Mouse (Mus musculus): ENCODE measurements at regions not wholly inside any gene's neighbourhood (a gene's known extent, or its start where the extent isn't known, plus 50 kb on each side); places are given as distances from the start of the nearest gene placed in this dataset.
A peak's percentile ranks its signal among the peaks of the same experiment; 100 is the strongest.

DNA sequence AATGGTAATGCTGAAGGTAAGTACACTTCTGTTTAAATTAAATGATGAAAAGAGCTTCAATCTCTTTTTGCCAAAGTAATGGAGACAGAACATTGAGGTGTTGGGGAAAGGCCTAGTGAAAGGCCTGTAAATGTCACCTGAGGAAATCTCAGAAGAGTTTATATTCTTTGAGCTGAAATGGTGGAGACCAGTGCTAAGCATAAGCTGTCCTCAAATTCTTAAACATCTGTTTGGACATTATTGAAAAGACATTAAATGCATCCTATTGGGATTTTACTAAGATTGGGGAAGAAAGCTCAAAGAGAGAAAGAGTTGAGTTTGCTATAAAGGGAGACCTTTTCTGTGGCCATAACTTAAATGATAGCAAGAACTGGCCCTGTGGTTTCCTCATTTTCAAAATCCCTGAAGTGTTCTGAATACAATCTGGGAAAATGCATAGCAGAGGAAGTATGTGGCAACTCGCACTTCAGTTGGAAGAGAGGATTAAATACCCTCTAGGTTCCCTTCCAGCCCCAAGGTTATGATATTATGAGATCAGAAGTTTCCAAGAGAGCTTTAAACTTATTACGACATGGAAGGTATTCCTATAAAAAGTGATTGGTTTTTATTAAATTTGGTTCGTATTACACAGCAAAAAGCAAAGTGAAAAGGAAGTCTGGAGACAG, 492.3 kb downstream of the 1190002N15Rik start:
- intact Hi-C loops (cut with DNase I): no loop called here
- DNase-seq (ENCODE audit: low spot score in 2 of 2): no peak

DNA sequence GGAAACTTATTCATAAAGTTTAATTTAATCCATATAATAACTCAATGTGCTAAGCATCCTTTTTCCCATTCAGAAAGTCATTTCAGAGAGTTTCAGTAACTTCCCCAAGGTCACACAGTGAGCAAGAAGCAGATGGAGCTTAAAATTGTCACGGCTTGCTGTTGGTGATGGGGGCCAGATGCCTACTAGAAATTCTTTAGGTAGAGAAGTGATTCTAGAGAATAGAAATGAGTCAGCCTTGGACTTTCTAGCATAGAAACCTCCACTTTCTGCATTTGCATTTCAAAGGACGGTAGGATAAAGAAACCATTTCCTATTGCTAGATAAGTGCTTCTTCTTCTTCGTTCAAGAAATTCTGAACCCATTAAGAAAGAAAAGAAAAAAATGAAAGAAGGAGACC, 514.1 kb downstream of the 1190002N15Rik start:
- DNase-seq (ENCODE audit: low spot score in 2 of 2): no peak
- intact Hi-C loops (cut with DNase I): no loop called here

DNA sequence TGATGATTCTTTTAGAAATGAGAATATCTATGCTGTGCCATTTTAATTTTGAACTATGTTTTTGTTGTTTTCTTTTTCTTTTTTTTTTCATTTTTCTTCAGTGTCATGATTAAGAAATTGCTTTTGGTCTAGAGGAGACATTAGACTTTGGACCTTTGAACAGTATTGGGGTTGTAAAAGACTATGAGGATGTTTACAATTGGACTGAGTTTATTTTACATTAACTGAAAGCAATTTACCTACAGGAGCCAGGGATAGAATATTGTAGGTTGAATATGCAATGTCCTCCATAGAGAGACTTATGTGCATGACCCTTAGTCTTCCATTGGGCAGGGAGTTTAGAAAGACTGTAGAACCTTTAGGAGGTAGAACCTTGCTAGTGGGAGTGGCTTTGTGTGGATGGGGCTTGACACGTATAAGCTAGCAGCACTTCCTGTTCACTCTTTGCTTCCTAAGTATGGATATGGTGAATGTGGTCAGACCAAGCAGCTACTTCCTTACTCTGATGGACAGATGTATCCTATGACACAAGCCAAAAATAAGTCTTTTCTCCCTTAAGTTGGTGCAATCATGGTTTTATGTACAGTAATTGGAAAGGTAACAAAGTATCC, 516.5 kb downstream of the 1190002N15Rik start:
- DNase-seq (ENCODE audit: low spot score in 2 of 2): no peak
- intact Hi-C loops (cut with DNase I): no loop called here

DNA sequence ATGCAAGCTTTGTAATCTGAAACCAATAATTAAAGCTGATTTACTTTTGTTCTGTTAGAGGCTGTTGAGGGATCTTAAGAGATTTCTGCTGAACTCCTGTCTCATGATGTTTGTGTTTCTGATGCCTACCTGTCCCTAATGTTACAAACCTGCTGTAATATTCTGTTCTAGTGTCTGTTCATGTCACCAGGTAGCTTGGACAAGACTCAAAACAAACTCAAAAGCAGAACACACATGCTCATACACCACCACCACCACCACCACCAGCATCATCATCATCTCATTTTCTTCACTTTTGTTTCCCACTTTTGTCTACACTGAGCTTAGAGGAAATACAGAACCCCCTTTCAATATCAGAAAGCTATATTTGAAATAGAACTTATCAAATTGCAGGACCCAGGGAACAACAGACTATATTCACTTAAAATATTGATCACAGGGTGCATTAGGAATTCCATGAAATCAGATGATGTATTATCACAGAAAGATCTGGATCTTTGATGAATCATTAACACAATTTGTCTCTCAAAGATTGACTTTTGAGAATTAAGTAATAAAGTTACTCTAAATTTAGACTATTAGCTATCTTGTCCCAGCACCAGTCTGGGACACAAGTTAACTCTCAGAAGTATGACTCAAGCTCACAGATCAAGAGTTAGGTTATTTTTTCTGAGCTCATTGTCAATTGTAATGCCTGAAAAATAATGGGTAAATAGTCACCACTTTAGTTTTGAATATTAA, 521.0 kb downstream of the 1190002N15Rik start:
- intact Hi-C loops (cut with DNase I): no loop called here
- no peak for DNase-seq (ENCODE audit: low spot score in 2 of 2)

DNA sequence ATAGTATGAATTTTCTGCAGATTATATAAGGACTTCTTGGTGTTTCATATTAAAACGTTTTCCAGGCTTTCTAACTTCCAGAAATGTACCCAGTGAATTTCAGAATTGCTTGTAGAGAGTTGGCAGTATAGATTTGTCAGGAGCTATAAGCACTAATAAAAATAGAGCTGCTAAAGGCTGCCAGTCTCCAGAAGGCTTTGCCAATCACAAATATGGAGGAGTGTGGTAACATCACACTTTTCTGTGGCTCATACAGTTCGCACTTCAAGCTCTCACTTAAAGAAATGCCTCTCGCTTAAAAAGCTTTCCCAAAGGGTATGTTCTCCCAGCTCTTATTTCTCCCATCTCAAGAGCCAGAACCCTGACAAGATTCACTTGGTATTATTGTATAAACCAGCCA, 545.7 kb downstream of the 1190002N15Rik start:
- intact Hi-C loops (cut with DNase I): loop anchor here (5.0 to 10.0 kb wide), 2 partner anchors 310 to 543 kb away; partner anchors contain the start of gene 1190002N15Rik
- DNase-seq (ENCODE audit: low spot score in 2 of 2): peak; percentile 27 to 56

DNA sequence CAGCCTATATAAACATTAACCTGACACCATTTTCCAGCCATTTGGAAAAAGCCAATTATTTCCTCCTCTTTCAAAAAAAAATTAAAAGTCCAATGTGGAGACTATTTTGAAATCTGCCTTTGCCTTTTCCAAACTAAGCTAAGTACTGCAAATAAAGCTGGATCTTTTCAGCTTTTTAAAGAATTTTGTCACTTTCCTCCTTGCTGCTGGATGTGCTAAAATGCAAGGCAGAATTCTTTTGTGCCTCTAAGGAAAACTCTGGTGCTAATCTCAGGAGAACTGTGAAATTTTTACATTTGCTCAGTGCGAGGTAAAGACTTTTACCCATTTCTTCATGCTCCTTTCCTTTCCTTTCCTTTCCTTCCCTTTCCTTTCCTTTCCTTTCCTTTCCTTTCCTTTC, 546.7 kb downstream of the 1190002N15Rik start:
- no peak for DNase-seq (ENCODE audit: low spot score in 2 of 2)
- intact Hi-C loops (cut with DNase I): loop anchor here (5.0 to 10.0 kb wide), 2 partner anchors 311 to 544 kb away; partner anchors contain the start of gene 1190002N15Rik

DNA sequence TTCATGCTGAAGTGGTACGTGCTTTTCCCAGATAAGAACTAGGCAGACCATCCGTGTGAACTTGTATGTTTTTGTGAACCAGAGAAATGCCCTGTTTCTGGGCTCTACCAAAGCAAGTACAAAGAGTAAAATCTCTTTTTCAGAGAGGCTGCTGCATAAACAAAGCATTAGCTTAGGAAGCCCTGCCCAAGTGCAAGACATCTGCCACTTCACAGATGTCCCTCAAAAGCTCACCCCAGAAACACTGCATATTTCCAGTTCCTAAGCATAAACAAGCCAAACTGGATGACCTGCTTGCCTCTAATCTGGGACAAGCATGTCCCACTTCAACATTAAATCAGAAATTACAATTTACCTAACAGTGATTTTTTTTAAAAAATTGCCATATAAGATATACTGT, 556.7 kb downstream of the 1190002N15Rik start:
- intact Hi-C loops (cut with DNase I): no loop called here
- DNase-seq (ENCODE audit: low spot score in 2 of 2): no peak

DNA sequence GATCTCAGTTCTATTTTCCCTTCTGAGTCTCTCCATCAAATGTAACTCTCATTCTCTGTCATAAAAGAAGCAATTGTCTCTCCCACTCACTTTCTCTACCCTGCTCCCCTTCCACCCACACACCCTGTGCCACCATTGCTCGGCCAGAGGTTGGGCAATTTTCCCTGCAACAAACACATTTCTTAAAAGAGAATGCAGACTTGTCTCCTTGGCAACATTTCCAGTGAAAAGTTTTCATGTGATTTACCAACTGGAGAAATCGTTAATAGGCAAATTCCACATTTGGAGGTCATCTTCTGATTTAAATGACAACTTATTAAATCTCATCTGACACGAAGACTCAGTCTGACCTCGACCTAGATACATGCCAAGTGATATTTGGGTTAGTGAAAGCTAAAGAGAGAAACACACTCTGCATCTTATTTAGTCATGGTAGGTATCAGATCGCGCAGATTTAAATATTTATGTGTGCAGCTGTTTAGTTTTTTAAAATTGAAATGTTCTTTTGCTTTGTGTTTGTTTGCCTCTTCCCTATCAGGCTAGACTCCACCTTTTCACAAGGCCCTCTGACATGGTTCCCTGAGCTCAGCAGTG, 568.1 kb downstream of the 1190002N15Rik start:
- intact Hi-C loops (cut with DNase I): no loop called here
- DNase-seq (ENCODE audit: low spot score in 2 of 2): no peak

DNA sequence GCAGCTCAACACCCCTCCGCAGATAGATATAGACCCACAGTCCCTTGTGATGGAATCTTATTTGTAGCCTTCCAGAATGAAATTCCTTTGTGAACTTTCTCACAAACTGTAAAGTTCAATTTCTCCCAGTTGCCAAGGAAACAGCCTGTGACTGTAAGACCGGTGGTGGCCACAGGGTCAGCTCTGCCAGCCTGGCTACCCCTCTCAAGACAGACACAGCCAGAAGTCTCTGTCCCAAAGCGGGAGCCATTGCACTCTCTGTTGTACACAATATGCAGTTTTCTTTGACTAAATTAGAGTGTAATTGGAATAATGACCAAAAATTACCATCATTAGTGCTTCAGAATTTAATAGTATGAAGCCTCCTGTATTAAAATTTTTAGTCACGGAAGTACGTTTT, 568.8 kb downstream of the 1190002N15Rik start:
- DNase-seq (ENCODE audit: low spot score in 2 of 2): no peak
- intact Hi-C loops (cut with DNase I): no loop called here

DNA sequence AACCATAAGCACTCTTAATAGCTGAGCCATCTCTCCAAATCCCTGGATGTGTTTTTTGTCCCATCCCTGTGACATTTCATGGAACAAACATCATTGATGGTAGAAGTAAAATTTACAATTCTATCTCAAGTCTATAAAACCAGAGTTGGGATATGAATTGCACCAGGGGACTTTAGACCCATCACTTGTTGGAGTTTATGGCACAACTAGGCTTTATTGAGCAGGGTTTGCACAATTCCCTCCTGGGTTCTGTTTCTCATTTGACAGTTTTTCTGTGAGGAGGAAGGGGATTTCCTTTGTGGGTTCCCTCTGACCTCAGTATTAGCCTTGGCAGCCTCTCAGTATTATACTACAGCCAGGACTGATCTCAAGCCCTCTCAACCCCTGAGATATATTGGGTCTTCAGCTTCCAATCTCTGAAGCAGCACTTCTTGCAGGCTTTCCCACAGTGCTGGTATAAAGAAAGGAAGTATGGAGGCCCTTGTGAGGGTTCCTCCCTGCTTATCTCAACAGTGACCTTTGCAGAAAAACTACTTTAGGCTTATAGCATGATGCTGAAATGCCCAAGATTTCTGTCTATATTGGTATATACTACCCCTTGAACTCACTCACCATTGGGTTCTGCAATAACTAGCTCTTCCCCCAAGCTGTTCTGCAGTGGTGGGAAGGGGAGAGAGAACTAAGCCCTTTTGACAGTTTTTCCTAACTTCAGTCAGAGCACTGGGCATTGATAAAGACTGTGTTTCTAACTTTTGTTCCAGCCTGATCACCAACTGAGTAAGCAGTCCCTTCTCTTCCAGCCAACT, 582.4 kb downstream of the 1190002N15Rik start:
- intact Hi-C loops (cut with DNase I): no loop called here
- DNase-seq (ENCODE audit: low spot score in 2 of 2): no peak

DNA sequence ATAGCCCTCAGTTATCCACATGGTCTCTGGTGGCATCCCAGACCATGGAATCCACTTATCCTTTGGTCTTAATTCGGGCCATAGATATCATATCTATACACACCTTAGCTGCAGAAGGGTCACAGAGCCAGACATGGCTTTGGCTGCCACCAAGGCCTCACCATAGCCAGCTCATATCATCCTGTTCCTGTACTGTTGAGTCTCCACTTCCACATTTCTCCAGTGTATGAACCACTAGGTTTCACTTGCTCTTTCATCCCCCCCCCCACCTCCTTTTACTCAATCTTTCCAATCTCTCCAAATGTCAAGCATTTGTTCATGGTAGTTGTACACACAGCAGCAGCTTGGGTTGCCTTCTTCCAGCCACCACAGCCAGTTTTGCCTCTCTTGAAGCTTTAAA, 589.2 kb downstream of the 1190002N15Rik start:
- DNase-seq (ENCODE audit: low spot score in 2 of 2): no peak
- intact Hi-C loops (cut with DNase I): no loop called here

DNA sequence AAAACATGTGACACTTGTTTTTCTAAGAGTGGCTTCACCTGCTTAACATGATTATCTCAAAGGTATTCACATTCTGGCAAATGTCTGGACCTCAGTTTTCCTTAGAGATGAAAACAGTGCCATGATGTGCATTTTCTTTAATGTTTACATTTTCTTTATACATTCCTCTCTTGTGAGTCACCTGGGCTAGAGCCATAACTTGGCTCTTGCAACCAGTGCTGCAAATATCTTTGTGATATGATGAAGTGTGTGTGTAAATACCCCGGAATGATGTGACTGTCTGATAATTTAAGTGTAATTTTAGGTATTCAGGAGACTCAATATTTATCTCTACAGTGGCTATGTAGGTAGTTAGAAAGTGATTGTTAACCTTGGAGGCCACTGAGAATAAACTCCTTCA, 590.8 kb downstream of the 1190002N15Rik start:
- DNase-seq (ENCODE audit: low spot score in 2 of 2): no peak
- intact Hi-C loops (cut with DNase I): no loop called here

DNA sequence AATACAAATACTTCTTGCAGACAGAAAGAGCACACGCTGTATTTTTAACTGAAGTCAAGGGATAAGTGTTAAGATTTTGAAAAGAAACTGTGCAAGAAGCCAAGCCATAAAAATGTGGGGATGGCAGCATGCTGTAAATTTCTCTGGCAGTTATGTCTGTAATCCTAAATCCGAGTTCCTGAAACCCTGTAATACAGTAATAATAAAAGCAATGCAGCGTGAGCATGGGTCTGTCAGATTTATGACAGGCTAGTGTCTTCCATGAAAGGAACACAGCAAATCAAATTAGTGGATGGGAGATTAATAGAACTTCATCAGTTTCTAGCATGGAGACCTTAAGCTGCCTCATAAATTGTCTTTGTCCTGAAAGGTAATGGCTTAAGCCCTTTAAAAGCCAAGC, 597.7 kb downstream of the 1190002N15Rik start:
- intact Hi-C loops (cut with DNase I): no loop called here
- peak in 1 of 2 experiments; percentile 2 for DNase-seq (ENCODE audit: low spot score in 2 of 2)

DNA sequence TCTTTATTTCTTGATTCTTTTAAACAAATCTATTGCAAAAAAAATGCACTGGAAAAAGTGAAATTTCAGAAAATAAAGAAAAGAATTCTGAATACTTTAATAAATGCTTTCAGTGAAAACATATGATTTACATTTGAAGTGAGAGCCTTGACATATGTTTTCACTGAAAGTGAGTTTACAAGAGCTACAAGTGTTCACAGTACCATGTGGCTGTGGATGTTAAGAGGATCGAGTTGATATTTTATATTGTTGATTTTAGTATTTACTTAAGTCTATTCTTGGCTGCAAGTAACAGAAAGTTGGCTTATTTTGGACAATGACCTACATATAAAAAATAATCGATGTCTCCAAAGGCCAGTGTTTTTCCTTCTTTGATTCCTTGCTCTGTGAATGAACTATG, 607.2 kb downstream of the 1190002N15Rik start:
- intact Hi-C loops (cut with DNase I): no loop called here
- DNase-seq (ENCODE audit: low spot score in 2 of 2): no peak

DNA sequence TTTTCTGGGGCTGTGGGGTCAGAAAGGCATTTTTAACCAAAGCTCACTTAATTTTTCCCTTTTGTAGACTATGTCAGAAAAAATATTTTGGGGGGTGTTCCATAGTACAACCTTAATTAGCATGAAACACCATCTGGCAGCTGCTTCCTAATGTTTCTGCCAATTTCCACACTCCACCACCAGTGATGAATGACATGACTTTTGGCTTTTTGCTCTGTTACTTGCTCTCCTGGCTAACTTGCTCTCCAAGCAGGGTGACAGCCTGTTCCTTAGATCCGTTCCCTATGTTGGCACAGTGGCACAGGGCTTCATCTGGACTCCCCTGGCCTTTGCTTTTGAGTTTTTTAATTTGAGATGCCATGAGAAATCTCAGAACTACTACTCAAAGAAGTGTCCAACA, 648.6 kb downstream of the 1190002N15Rik start:
- DNase-seq (ENCODE audit: low spot score in 2 of 2): no peak
- intact Hi-C loops (cut with DNase I): no loop called here

DNA sequence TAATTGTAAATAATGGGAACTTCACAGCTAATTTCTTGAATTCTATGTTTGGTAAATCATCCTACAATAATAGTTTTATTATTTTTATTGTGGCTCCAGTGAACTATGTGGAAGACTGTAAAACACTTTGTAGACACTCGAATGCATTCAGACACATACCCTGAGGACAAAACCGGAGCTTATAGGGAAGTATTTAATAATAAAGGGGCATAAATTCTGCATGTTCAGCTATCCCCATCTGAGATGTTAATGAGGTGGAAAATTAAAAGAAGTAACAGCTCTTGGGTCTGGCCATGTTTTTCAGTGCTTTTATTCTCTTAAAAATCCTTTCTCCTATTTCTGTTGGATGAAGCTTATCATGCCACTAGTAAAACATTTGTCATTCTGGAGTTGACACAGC, 657.8 kb downstream of the 1190002N15Rik start:
- no peak for DNase-seq (ENCODE audit: low spot score in 2 of 2)
- intact Hi-C loops (cut with DNase I): no loop called here

DNA sequence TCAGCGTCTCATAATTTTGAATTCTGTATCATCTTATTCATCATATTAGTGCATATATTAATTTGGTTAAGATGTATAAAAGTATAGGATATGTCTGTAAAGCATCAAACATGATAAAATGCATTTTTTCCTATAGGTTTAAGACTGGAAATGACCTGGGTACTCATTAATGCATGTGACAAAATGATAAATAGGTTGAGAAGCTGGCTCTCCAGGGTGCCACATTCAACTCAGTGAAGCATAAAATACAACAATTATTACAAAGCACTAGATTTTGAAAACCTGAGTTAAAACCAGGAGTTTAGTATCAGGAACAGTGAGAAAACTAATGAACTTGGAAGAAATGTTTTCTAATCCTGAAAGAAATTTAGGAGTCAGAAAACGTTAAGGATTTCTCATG, 658.3 kb downstream of the 1190002N15Rik start:
- intact Hi-C loops (cut with DNase I): no loop called here
- DNase-seq (ENCODE audit: low spot score in 2 of 2): no peak

DNA sequence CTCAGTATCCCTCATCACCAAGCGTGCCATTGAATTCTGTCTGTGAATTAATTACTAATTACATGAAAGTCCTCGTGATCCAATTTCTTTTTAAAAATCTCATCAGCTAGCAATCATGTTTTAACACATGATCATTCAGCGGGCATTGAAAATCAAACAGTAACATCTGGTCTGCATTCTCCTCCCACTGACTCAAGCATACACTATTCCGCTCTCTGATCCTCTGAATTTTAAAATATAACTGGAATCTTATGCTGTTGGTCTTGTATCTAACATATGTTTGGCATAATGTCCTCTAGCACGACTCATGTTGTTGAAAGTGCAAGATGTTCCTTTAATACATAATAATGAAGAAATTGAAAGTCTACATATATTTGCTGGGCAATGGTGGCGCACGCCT, 667.1 kb downstream of the 1190002N15Rik start:
- intact Hi-C loops (cut with DNase I): no loop called here
- DNase-seq (ENCODE audit: low spot score in 2 of 2): no peak

DNA sequence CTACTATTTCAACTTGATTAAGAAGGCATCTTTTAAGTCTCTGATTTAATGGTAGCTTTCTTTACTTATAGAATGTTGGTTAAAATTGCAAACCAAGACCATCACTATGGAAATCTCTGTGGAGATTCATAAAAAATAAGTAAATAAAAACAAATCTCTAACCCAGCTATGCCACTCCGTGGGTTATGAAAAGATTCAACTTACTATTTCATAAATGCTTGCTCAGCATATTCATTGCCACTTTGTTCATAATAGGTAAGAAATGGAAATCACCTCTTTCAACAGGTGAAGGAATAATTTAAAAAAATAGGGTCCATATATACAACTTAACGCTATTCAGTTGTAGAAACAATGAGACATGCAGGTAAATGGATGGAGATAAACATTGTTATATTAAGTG, 679.9 kb downstream of the 1190002N15Rik start:
- no peak for DNase-seq (ENCODE audit: low spot score in 2 of 2)
- intact Hi-C loops (cut with DNase I): no loop called here

DNA sequence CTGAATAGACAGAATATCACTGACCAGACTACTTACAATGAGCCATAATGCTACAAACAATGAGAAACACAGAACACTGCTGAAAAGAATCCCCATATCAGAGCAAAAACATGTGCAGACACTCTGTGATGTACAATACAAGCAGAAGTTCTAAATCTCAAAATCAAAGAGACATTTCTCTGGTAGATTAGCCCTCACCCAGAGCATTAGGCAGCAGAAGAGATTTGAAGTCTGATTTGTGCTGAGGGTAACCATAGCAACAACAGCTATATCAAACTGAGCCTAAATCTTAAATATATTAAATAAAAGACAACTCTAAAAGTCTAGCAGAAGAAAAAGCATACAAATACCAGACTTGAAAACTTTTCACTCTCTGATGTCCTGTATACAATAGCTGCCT, 691.5 kb downstream of the 1190002N15Rik start:
- intact Hi-C loops (cut with DNase I): no loop called here
- no peak for DNase-seq (ENCODE audit: low spot score in 2 of 2)
